Mouse (Mus musculus) limb, embryonic 11.5 days (tissue): Measurements from ENCODE around the gene Tesc. TPM values are rescaled to one million over a fixed set of nuclear protein-coding genes. Genes with fewer than 3 reads are reported as not detected.

Source experiments
- ATAC-seq: fragments of 200-750 bp; cut with Nextera tagmentation; 2 replicates; pipeline ENCODE4 v1.8.0; 2017; ENCODE audit warnings: low read depth; ENCODE audit not compliant: insufficient number of reproducible peaks, low FRiP score, low TSS enrichment
- DNase-seq: peaks from one replicate; pipeline ENCODE4 v3.0.0-alpha.2; 2015; ENCODE audit warnings: low spot score
- H3K27ac ChIP-seq: fragments of 300-500 bp; sonication (generic); replicated peaks from 2 replicates; pipeline ENCODE4 v1.5.1; 2014; ENCODE audit warnings: low read depth, mild to moderate bottlenecking, low read length
- H3K27me3 ChIP-seq: fragments of 300-500 bp; sonication (generic); 2 replicates; pipeline ENCODE4 v1.6.1; 2014; ENCODE audit warnings: mild to moderate bottlenecking, low read length, mixed read lengths; ENCODE audit not compliant: control insufficient read depth, insufficient read depth
- H3K36me3 ChIP-seq: fragments of 300-500 bp; sonication (generic); 2 replicates; pipeline ENCODE4 v1.6.1; 2014; ENCODE audit warnings: mild to moderate bottlenecking, low read length, moderate library complexity, mixed read lengths; ENCODE audit not compliant: control insufficient read depth, insufficient read depth
- H3K4me1 ChIP-seq: fragments of 300-500 bp; sonication (generic); 2 replicates; pipeline ENCODE4 v1.6.1; 2014; ENCODE audit warnings: low read length, mixed read lengths; ENCODE audit not compliant: control insufficient read depth, insufficient read depth
- H3K4me2 ChIP-seq: fragments of 300-500 bp; sonication (generic); 2 replicates; pipeline ENCODE4 v1.6.1; 2014; ENCODE audit warnings: low read depth, mild to moderate bottlenecking, moderate library complexity; ENCODE audit not compliant: severe bottlenecking
- H3K4me3 ChIP-seq: fragments of 300-500 bp; sonication (generic); 2 replicates; pipeline ENCODE4 v1.5.1; 2014; ENCODE audit warnings: low read depth, low read length
- H3K9ac ChIP-seq: fragments of 300-500 bp; sonication (generic); 2 replicates; pipeline ENCODE4 v1.6.1; 2014; ENCODE audit warnings: mild to moderate bottlenecking, low read length
- H3K9me3 ChIP-seq: fragments of 300-500 bp; sonication (generic); 2 replicates; pipeline ENCODE4 v1.6.1; 2016; ENCODE audit warnings: low read length; ENCODE audit not compliant: control insufficient read depth
- WGBS: fragments of 180-500 bp; shearing (Covaris S2); extraction: QIAGEN DNeasy Blood & Tissue Kit; methylation state at CpG from one replicate; pipeline ENCODE4 v1.1.7; 2014; 5-methylcytosine and 5-hydroxymethylcytosine counted together
- polyA plus RNA-seq: library from polyadenylated mRNA; unstranded; fragments of >200 nt; fragmentation: Nextera tagmentation; extraction: Ambion mirVana; gene quantifications from 2 replicates; pipeline ENCODE4 v1.2.1, GENCODE M21; 2014

The Tesc gene
- polyA plus RNA-seq, 1 experiment from 2014 or later, result 0.53 TPM

- 92% methylated on average over 6 of the region's 6 CpGs for WGBS
- Histone ChIP-seq H3K9ac (no peak overlapping the region), H3K36me3 (peaks cover 8% of the 10 kb centered on the region), H3K4me2 (no peak overlapping the region), H3K4me1 (peaks cover 18% of the 10 kb centered on the region), H3K27me3 (no peaks in the 10 kb centered on the region), H3K4me3 (no peak overlapping the region), H3K9me3 (no peaks in the 10 kb centered on the region), H3K27ac (no peak overlapping the region)
- DNase-seq (no peak), ATAC-seq (no peak)
Observed at GRCm38 (mm10) chr5:118078550-118078949, 51.0 kb downstream of the Tesc start.

GRCm38 (mm10) chr5:118079354-118079753, 51.8 kb downstream of the Tesc start:
- Histone ChIP-seq H3K9me3 (no peaks in the 10 kb centered on the region), H3K36me3 (peaks cover 8% of the 10 kb centered on the region), H3K4me1 (peaks cover 21% of the 10 kb centered on the region), H3K27me3 (no peaks in the 10 kb centered on the region), H3K4me3 (no peak overlapping the region), H3K9ac (no peak overlapping the region), H3K27ac (no peak overlapping the region), H3K4me2 (no peak overlapping the region)
- DNase-seq (no peak), ATAC-seq (no peak)
- WGBS, result 90% methylated on average over 6 of the region's 6 CpGs

- peaks cover 8% of the 10 kb centered on the region for H3K36me3 ChIP-seq
- no peak overlapping the region for H3K9ac ChIP-seq
- no peak overlapping the region for H3K27ac ChIP-seq
- H3K4me3 ChIP-seq, result no peak overlapping the region
- no peak for DNase-seq
- H3K27me3 ChIP-seq, result no peaks in the 10 kb centered on the region
- H3K4me2 ChIP-seq, result no peak overlapping the region
- H3K4me1 ChIP-seq, result peaks cover 21% of the 10 kb centered on the region
- ATAC-seq, result no peak
- WGBS, result 85% methylated on average over 11 of the region's 11 CpGs
- no peaks in the 10 kb centered on the region for H3K9me3 ChIP-seq
Observed at GRCm38 (mm10) chr5:118079839-118080250, 52.3 kb downstream of the Tesc start.

- H3K9ac ChIP-seq, result no peak overlapping the region
- peaks cover 21% of the 10 kb centered on the region for H3K4me1 ChIP-seq
Observed at GRCm38 (mm10) chr5:118081374-118081949, 53.9 kb downstream of the Tesc start.

GRCm38 (mm10) chr5:118081996-118082395, 54.5 kb downstream of the Tesc start:
- Histone ChIP-seq H3K4me2 (no peak overlapping the region), H3K4me1 (peaks cover 22% of the 10 kb centered on the region), H3K9ac (no peak overlapping the region), H3K9me3 (no peaks in the 10 kb centered on the region), H3K36me3 (peaks cover 1% of the 10 kb centered on the region), H3K27me3 (no peaks in the 10 kb centered on the region), H3K4me3 (no peak overlapping the region), H3K27ac (0 out of 2 replicates have a peak overlapping the region, but pooled peaks have one; percentile 56)
- DNase-seq, result no peak
- no peak for ATAC-seq
- 79% methylated on average over 6 of the region's 6 CpGs for WGBS

More at GRCm38 (mm10) chr5:118081374-118081949, 53.9 kb downstream of the Tesc start:
- Histone ChIP-seq H3K27ac (no peak overlapping the region), H3K9me3 (no peaks in the 10 kb centered on the region), H3K27me3 (no peaks in the 10 kb centered on the region), H3K4me2 (no peak overlapping the region), H3K36me3 (peaks cover 7% of the 10 kb centered on the region), H3K4me3 (no peak overlapping the region)
- DNase-seq (no peak), ATAC-seq (peak; percentile 65; the same call in 1 of the 2 replicates)
- WGBS, result 69% methylated on average over 9 of the region's 9 CpGs

GRCm38 (mm10) chr5:118083060-118083638, 55.6 kb downstream of the Tesc start:
- 80% methylated on average over 12 of the region's 12 CpGs for WGBS
- Histone ChIP-seq H3K4me1 (peaks cover 31% of the 10 kb centered on the region), H3K4me2 (no peak overlapping the region), H3K4me3 (no peak overlapping the region), H3K9ac (no peak overlapping the region), H3K27ac (no peak overlapping the region; the same call in 1 of the 2 replicates), H3K27me3 (no peaks in the 10 kb centered on the region), H3K9me3 (no peaks in the 10 kb centered on the region), H3K36me3 (no peaks in the 10 kb centered on the region)
- DNase-seq (no peak), ATAC-seq (no peak)

- peaks cover 31% of the 10 kb centered on the region for H3K4me1 ChIP-seq
- no peak overlapping the region for H3K27ac ChIP-seq
- no peaks in the 10 kb centered on the region for H3K27me3 ChIP-seq
- no peaks in the 10 kb centered on the region for H3K9me3 ChIP-seq
- no peak overlapping the region for H3K4me2 ChIP-seq
- DNase-seq (no peak), ATAC-seq (no peak)
- H3K9ac ChIP-seq, result no peak overlapping the region
- H3K36me3 ChIP-seq, result no peaks in the 10 kb centered on the region; the same call in 1 of the 2 replicates
- WGBS, result 88% methylated on average over 10 of the region's 10 CpGs
- H3K4me3 ChIP-seq, result no peak overlapping the region
Observed at GRCm38 (mm10) chr5:118084171-118084727, 56.7 kb downstream of the Tesc start.

- H3K9me3 ChIP-seq, result no peaks in the 10 kb centered on the region
- WGBS, result 84% methylated on average over 7 of the region's 7 CpGs
- no peak for DNase-seq
- no peaks in the 10 kb centered on the region for H3K27me3 ChIP-seq
- H3K4me3 ChIP-seq, result no peak overlapping the region
- no peak for ATAC-seq
- H3K9ac ChIP-seq, result no peak overlapping the region
- H3K36me3 ChIP-seq, result no peaks in the 10 kb centered on the region; the same call in 1 of the 2 replicates
- no peak overlapping the region for H3K27ac ChIP-seq
- peaks cover 31% of the 10 kb centered on the region for H3K4me1 ChIP-seq
- H3K4me2 ChIP-seq, result no peak overlapping the region
Observed at GRCm38 (mm10) chr5:118085313-118085712, 57.8 kb downstream of the Tesc start.
